Mouse (Mus musculus) activated CD4-positive, CD25-positive, alpha-beta regulatory T cell, adult 4 months (primary cell): ENCODE results near the gene Amn. TPM values are rescaled to one million over a fixed set of nuclear protein-coding genes. Genes with fewer than 3 reads are reported as not detected.

Experiments
- ATAC-seq: one replicate; pipeline ENCODE4 v1.8.0; 2017
- polyA plus RNA-seq, 2 experiments: library from polyadenylated mRNA; unstranded; fragments of 100-300 nt; shearing (Covaris generic); gene quantifications; one replicate each; pipeline ENCODE4 v1.2.1; 2017

Amn gene
- polyA plus RNA-seq, 2 experiments from 2014 or later = not detected

DNA sequence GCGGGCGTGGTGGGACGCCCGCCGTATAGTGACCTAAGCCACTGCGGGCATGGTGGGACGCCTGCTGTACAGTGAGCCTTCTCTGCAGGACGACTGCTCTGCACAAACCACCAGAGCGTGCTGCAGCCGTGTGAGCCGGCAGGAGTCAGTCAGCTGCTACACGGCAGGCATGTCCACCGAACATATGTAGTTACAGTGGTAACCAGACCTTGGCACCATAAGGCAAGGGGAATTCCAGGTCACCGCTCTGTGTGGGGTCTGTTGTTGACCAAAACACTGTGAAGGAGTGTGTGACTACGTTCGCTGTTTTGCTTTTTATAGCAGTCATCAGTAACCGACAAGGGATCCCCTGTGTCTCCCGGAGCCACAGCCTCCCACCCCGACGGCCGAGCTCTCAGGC, 53.6 kb downstream of the Amn start:
- ATAC-seq = no peak

DNA sequence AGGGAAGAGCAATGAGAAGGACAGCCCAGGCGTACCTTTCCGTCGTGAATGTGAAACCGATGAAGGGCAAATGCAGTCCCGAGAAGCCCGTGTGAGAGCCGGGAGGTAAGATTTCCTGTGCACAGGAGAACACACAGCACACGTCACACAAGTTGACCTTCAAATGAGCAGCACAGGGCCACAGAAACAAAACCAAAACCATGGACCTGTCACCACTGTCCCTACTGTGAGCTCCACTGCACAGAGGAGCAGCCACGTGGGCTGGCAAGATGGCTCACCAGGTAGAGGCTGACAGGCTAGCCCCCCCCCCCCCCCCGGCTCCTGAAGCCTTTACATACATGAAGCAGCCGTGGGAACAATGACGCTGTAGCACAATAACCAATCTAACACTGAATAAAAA, 54.1 kb downstream of the Amn start:
- no peak for ATAC-seq

DNA sequence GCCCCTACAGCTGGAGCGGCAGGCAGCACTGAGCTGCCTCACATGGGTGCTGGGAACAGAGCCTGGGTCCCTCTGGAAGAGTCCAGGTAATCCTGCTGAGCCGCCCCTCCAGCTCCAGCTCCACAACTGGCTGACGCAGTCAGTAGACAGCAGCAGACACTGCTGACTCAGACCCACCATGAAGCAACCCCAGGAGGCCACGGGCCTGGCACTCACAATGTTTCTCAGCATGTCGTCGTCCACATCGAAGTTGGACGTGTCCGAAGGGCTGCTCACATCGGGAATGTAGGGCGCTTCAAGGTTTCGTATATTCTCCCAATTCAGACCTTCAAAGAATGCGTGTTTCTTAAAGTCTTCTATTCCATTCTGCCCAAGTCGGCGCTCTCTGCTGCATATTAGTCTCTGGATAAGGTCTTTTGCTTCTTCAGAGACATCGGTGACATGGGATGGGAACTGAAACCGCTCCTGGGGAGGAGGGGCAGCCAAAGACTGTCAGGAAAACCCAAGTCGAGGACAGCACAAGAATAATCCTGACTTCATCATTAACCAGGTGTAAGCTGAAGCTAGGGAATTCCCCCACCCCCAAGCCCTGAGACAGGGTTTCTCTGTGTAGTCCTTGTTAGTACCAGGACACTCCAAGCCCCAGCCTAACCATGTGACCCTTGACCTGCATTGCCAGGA, 55.0 kb downstream of the Amn start:
- no peak for ATAC-seq

Other genes starting within 250 kb of the Amn start
- gene Rcor1, start 231.7 kb upstream of the Amn start, polyA plus RNA-seq = 10 to 100 TPM; 14.7 to 15.9 TPM
- 10 to 100 TPM; 14.4 to 15.5 TPM for gene Traf3, start 104.7 kb upstream of the Amn start, polyA plus RNA-seq
- 1 to 10 TPM in 1 of 2 experiments, not detected in 1; 2.8 TPM for gene 4930595D18Rik, start 86.6 kb upstream of the Amn start, polyA plus RNA-seq
- gene Cdc42bpb, start 106.6 kb downstream of the Amn start, polyA plus RNA-seq = under 1 TPM; 0.25 to 0.27 TPM
- gene Lbhd2, start 135.7 kb downstream of the Amn start, polyA plus RNA-seq = not detected
- gene Exoc3l4, start 145.9 kb downstream of the Amn start, polyA plus RNA-seq = not detected
- gene Tnfaip2, start 171.4 kb downstream of the Amn start, polyA plus RNA-seq = not detected
- not detected for gene Gm266, start 214.7 kb downstream of the Amn start, polyA plus RNA-seq